Mouse (Mus musculus): Measurements from ENCODE around the gene Nrg3. TPM values are rescaled to one million over a fixed set of nuclear protein-coding genes. Genes with fewer than 3 reads are reported as not detected.

Gene Nrg3
- polyA plus RNA-seq, 1 experiment from 2014 or later, result 0.70 TPM

DNA sequence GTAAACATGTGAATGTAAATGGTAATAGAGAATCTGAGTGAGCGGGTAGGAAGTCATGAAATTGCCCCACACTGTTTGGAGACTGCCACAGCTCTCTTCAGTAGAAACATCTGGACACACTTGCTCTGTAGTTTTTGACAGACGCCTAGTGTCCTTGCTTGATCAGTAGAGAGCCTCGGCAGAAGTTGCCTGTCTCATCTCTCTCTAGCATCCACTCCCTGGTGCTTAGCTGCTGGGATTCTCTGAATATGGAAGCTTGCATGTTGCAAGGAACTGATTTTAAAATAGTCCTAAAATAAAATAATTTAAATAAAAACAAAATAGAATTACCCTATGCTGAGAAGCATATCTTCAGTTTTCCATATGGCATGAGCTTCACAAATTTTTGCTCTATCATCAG is 675.9 kb downstream of the Nrg3 start:
- Histone ChIP-seq H3K27ac (replicated peaks; ENCODE audit: low read depth, low read length) (no peak overlapping the region), H3K4me3 (ENCODE audit: low read depth, low read length) (no peak overlapping the region), H3K27me3 (ENCODE audit: control insufficient read depth, insufficient read depth, low read length) (no peaks in the 10 kb centered on the region), H3K4me1 (ENCODE audit: control insufficient read depth, insufficient read depth, low read length) (no peaks in the 10 kb centered on the region), H3K36me3 (replicated peaks; ENCODE audit: control insufficient read depth, insufficient read depth, low read depth, low read length) (no peaks in the 10 kb centered on the region), H3K9me3 (replicated peaks; ENCODE audit: control insufficient read depth, low read length) (no peaks in the 10 kb centered on the region), H3K4me2 (ENCODE audit: low read depth, low read length) (no peak overlapping the region), H3K9ac (replicated peaks; ENCODE audit: low read length) (no peak overlapping the region)
- WGBS, result 72% methylated on average over 3 of the region's 3 CpGs
- no peak for ATAC-seq (replicated peaks; ENCODE audit: insufficient number of reproducible peaks, low FRiP score, low TSS enrichment, low read depth)
- no peak for DNase-seq (ENCODE audit: low spot score)

DNA sequence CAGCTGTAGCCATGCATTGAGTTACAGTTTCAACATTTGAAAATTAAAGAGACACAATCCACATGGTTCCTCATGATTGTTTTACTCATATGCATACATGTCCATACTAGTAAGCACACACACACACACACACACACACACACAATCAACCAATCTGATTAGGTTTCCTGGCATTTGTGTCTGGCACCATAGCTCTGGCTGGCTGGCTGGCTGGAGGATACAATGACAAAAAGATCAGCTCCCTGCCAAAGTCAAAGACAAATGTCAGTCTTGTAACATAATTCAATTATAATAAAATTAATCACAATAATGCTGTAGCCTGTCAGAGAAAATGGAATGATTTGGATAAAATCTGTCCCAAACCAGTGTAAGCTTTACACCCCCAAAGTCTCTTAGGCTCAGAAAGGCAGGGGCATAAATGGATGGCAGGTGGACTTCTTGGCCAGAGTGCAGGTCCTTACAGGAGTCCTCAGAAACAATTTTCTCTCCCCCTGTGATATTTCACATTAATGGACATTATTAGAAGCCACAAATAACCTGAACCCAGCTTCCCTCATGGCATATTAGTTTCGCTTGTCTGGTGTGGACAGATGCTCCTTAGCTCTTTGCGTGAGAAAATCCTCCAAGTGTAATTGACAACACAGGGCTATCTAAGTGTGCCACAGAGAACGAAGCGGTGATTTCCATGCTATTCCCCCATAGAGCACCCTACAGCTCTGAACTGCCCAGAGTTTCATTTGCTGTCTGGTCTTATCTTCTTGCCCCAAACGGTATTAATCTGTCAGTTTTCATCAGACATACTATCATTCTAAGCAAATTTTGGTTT is 697.4 kb downstream of the Nrg3 start:
- H3K9ac ChIP-seq (replicated peaks; ENCODE audit: low read length), result no peak overlapping the region
- no peak overlapping the region for H3K27ac ChIP-seq (replicated peaks; ENCODE audit: low read depth, low read length)
- no peak for ATAC-seq (replicated peaks; ENCODE audit: insufficient number of reproducible peaks, low FRiP score, low TSS enrichment, low read depth)
- 83% methylated on average over 5 of the region's 5 CpGs for WGBS
- H3K4me1 ChIP-seq (ENCODE audit: control insufficient read depth, insufficient read depth, low read length), result no peaks in the 10 kb centered on the region
- H3K27me3 ChIP-seq (ENCODE audit: control insufficient read depth, insufficient read depth, low read length), result no peaks in the 10 kb centered on the region
- H3K4me2 ChIP-seq (ENCODE audit: low read depth, low read length), result no peak overlapping the region
- H3K4me3 ChIP-seq (ENCODE audit: low read depth, low read length), result no peak overlapping the region
- H3K36me3 ChIP-seq (replicated peaks; ENCODE audit: control insufficient read depth, insufficient read depth, low read depth, low read length), result no peaks in the 10 kb centered on the region
- DNase-seq (ENCODE audit: low spot score), result no peak
- H3K9me3 ChIP-seq (replicated peaks; ENCODE audit: control insufficient read depth, low read length), result no peaks in the 10 kb centered on the region

DNA sequence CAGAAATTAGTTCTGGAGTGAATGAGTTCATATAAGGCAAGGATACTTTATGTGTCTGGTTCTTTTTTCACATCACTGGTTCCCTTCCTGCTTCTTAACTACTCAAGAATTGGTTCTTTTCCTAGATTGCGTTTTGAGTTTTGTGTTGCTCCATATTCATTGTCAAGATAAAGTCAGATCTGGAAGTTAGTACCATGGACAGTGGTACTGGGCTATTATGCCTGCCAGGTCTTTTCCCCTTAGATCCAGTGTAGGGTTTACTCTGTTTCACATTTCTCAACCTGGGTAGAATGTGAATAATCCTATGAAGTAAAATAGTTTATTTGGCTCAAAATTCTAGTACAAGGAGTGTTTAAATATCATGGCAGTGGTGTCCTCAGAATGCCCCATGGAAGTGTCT is 698.1 kb downstream of the Nrg3 start:
- Histone ChIP-seq H3K4me1 (ENCODE audit: control insufficient read depth, insufficient read depth, low read length) (no peaks in the 10 kb centered on the region), H3K9ac (replicated peaks; ENCODE audit: low read length) (no peak overlapping the region), H3K36me3 (replicated peaks; ENCODE audit: control insufficient read depth, insufficient read depth, low read depth, low read length) (no peaks in the 10 kb centered on the region), H3K9me3 (replicated peaks; ENCODE audit: control insufficient read depth, low read length) (no peaks in the 10 kb centered on the region), H3K4me3 (ENCODE audit: low read depth, low read length) (no peak overlapping the region), H3K27ac (replicated peaks; ENCODE audit: low read depth, low read length) (no peak overlapping the region), H3K4me2 (ENCODE audit: low read depth, low read length) (no peak overlapping the region), H3K27me3 (ENCODE audit: control insufficient read depth, insufficient read depth, low read length) (no peaks in the 10 kb centered on the region)
- DNase-seq (ENCODE audit: low spot score) (peak; percentile 63), ATAC-seq (replicated peaks; ENCODE audit: insufficient number of reproducible peaks, low FRiP score, low TSS enrichment, low read depth) (no peak)
- 72% methylated on average over 1 of the region's 1 CpGs for WGBS

DNA sequence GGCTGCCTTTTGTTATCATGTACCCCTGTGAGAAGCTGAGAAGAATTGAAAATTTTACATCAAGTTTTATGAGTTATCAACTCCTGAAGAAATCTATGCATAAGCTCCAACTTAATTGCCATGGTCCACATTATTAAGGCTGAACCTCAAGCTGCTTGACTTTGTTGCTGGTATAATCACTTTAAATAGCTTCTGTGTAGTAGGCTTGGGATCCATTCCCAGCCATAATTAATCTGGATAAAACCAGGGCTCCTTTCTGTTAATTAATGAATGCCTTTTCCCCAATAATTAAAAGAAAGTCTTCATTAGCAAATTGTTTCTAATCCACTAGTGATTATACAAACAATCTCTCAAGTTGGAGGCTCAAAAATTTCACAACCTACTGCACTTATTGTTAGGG is 742.4 kb downstream of the Nrg3 start:
- no peaks in the 10 kb centered on the region for H3K36me3 ChIP-seq (replicated peaks; ENCODE audit: control insufficient read depth, insufficient read depth, low read depth, low read length)

DNA sequence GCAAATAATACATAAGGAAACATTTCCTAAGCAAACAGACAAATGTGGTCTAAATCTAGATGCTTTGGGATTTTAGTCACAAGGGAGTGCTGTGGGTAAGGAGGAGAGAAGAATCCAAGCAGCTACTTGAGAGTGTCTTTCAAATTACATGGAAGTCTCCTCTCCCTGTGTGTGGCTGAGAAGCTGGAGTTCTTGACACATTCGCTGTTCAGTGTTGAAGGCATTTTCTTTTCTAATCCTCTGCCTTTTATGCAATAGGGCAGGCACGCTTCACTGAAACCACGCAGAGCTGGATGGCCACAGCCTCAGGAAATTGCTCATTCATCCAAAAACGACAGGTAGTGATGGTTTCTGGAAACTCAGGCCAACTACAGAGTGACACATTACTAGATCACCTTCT is 769.0 kb downstream of the Nrg3 start:
- no peaks in the 10 kb centered on the region for H3K27me3 ChIP-seq (ENCODE audit: control insufficient read depth, insufficient read depth, low read length)
- peak; percentile 6 for DNase-seq (ENCODE audit: low spot score)
- H3K4me1 ChIP-seq (ENCODE audit: control insufficient read depth, insufficient read depth, low read length), result no peaks in the 10 kb centered on the region
- H3K4me3 ChIP-seq (ENCODE audit: low read depth, low read length), result no peak overlapping the region
- WGBS, result 45% methylated on average over 4 of the region's 4 CpGs
- no peaks in the 10 kb centered on the region for H3K36me3 ChIP-seq (replicated peaks; ENCODE audit: control insufficient read depth, insufficient read depth, low read depth, low read length)
- no peak for ATAC-seq (replicated peaks; ENCODE audit: insufficient number of reproducible peaks, low FRiP score, low TSS enrichment, low read depth)
- H3K9ac ChIP-seq (replicated peaks; ENCODE audit: low read length), result no peak overlapping the region
- no peaks in the 10 kb centered on the region for H3K9me3 ChIP-seq (replicated peaks; ENCODE audit: control insufficient read depth, low read length)
- no peak overlapping the region for H3K4me2 ChIP-seq (ENCODE audit: low read depth, low read length)
- no peak overlapping the region for H3K27ac ChIP-seq (replicated peaks; ENCODE audit: low read depth, low read length)

More for the DNA sequence above, 742.4 kb downstream of the Nrg3 start:
- H3K4me1 ChIP-seq (ENCODE audit: control insufficient read depth, insufficient read depth, low read length), result no peaks in the 10 kb centered on the region
- no peak overlapping the region for H3K4me3 ChIP-seq (ENCODE audit: low read depth, low read length)
- no peak overlapping the region for H3K4me2 ChIP-seq (ENCODE audit: low read depth, low read length)
- no peak overlapping the region for H3K9ac ChIP-seq (replicated peaks; ENCODE audit: low read length)
- H3K27me3 ChIP-seq (ENCODE audit: control insufficient read depth, insufficient read depth, low read length), result no peaks in the 10 kb centered on the region
- no peak overlapping the region for H3K27ac ChIP-seq (replicated peaks; ENCODE audit: low read depth, low read length)
- ATAC-seq (replicated peaks; ENCODE audit: insufficient number of reproducible peaks, low FRiP score, low TSS enrichment, low read depth) (no peak), DNase-seq (ENCODE audit: low spot score) (no peak)
- H3K9me3 ChIP-seq (replicated peaks; ENCODE audit: control insufficient read depth, low read length), result no peaks in the 10 kb centered on the region

DNA sequence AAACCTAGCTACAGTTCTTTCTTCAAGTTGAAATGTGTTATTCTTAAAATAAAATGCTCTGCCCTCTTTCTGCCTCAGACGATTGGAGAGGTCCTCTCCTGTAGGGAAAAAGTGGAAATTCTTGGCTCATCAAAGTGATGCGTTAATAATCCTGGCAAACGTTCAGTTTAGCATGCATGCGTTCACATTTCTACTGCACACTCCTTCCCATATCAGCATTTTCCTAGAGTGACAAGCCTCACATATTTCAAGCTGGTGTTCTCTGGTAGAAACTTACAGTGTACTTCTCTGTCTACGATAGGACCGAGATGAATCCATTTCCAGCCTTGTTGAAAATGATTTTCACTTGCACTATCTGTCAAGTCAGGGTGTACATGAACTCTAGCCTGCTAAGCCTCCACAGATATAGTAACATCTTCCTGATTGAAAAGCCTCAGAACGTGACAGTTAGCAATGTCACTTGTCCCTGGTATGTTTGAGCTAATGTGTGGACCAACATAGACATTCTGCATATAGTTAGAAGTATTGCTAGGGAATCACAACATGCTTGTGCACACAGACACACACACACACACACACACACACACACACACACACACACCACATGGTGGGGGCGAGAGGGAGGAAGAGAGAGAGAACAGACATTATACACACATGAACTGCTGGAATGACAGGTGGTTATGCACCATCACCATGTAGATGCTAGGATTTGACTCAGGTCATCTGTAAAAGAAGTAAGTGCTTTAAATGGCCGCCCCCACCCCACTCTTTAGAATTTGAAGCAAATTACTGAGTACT is 770.1 kb downstream of the Nrg3 start:
- no peak overlapping the region for H3K9ac ChIP-seq (replicated peaks; ENCODE audit: low read length)
- no peaks in the 10 kb centered on the region for H3K27me3 ChIP-seq (ENCODE audit: control insufficient read depth, insufficient read depth, low read length)
- ATAC-seq (replicated peaks; ENCODE audit: insufficient number of reproducible peaks, low FRiP score, low TSS enrichment, low read depth), result no peak
- no peak for DNase-seq (ENCODE audit: low spot score)
- H3K4me1 ChIP-seq (ENCODE audit: control insufficient read depth, insufficient read depth, low read length), result no peaks in the 10 kb centered on the region
- 83% methylated on average over 9 of the region's 9 CpGs for whole genome bisulfite sequencing
- H3K9me3 ChIP-seq (replicated peaks; ENCODE audit: control insufficient read depth, low read length), result no peaks in the 10 kb centered on the region
- H3K36me3 ChIP-seq (replicated peaks; ENCODE audit: control insufficient read depth, insufficient read depth, low read depth, low read length), result no peaks in the 10 kb centered on the region
- H3K4me3 ChIP-seq (ENCODE audit: low read depth, low read length), result no peak overlapping the region
- H3K27ac ChIP-seq (replicated peaks; ENCODE audit: low read depth, low read length), result no peak overlapping the region
- no peak overlapping the region for H3K4me2 ChIP-seq (ENCODE audit: low read depth, low read length)

DNA sequence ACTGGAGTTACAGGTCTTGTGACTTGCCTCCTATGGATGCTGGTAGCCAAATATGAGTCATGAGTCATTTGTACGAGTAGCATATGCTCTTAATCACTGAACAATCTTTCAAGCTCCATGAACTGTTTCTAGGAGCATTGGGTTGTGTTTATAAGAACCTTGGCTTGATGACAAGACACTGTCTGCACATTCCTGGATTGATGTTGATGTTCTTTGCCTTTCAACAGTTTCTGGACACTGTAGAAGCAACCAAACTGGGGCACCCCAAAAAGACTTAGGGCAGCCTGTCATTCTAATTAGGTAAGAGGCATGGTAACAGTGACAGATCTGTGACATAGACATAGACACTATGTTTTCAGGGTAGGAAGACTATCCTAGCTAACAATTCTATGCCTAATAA is 771.5 kb downstream of the Nrg3 start:
- DNase-seq (ENCODE audit: low spot score) (no peak), ATAC-seq (replicated peaks; ENCODE audit: insufficient number of reproducible peaks, low FRiP score, low TSS enrichment, low read depth) (no peak)
- WGBS, result 61% methylated on average over 1 of the region's 1 CpGs
- Histone ChIP-seq H3K9ac (replicated peaks; ENCODE audit: low read length) (no peak overlapping the region), H3K4me2 (ENCODE audit: low read depth, low read length) (no peak overlapping the region), H3K4me3 (ENCODE audit: low read depth, low read length) (no peak overlapping the region), H3K27me3 (ENCODE audit: control insufficient read depth, insufficient read depth, low read length) (no peaks in the 10 kb centered on the region), H3K9me3 (replicated peaks; ENCODE audit: control insufficient read depth, low read length) (no peaks in the 10 kb centered on the region), H3K36me3 (replicated peaks; ENCODE audit: control insufficient read depth, insufficient read depth, low read depth, low read length) (no peaks in the 10 kb centered on the region), H3K4me1 (ENCODE audit: control insufficient read depth, insufficient read depth, low read length) (no peaks in the 10 kb centered on the region), H3K27ac (replicated peaks; ENCODE audit: low read depth, low read length) (no peak overlapping the region)

DNA sequence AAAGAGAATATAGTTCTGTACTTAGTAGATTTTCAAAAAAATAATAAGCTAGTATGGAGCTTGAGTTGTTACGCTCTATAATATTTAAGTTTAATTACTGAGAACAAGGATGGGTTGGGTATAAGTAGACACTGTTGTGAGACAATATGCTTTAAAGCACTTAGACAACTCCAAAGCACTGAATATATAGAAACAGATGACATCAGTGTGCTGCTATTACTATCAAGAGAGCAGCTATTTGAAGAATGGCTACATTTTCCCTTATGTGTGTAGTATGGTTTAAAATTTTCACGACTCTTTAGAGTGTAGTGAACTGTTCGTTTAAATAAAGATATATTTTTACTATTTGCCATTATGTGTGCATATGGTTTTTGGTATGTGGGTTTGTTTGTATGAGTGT is 771.9 kb downstream of the Nrg3 start:
- Histone ChIP-seq H3K27me3 (ENCODE audit: control insufficient read depth, insufficient read depth, low read length) (no peaks in the 10 kb centered on the region), H3K9ac (replicated peaks; ENCODE audit: low read length) (no peak overlapping the region), H3K4me3 (ENCODE audit: low read depth, low read length) (no peak overlapping the region), H3K9me3 (replicated peaks; ENCODE audit: control insufficient read depth, low read length) (no peaks in the 10 kb centered on the region), H3K4me2 (ENCODE audit: low read depth, low read length) (no peak overlapping the region), H3K27ac (replicated peaks; ENCODE audit: low read depth, low read length) (no peak overlapping the region), H3K36me3 (replicated peaks; ENCODE audit: control insufficient read depth, insufficient read depth, low read depth, low read length) (no peaks in the 10 kb centered on the region), H3K4me1 (ENCODE audit: control insufficient read depth, insufficient read depth, low read length) (no peaks in the 10 kb centered on the region)
- DNase-seq (ENCODE audit: low spot score), result no peak
- ATAC-seq (replicated peaks; ENCODE audit: insufficient number of reproducible peaks, low FRiP score, low TSS enrichment, low read depth), result no peak
- 92% methylated on average over 3 of the region's 3 CpGs for WGBS
